Mouse (Mus musculus): ENCODE measurements at regions not wholly inside any gene's neighbourhood (a gene's known extent, or its start where the extent isn't known, plus 50 kb on each side); places are given as distances from the start of the nearest gene placed in this dataset.

- H3K36me3 ChIP-seq (ENCODE audit: control insufficient read depth, insufficient read depth) = no peaks in the 10 kb centered on the region
- 70% methylated on average over 3 of the region's 3 CpGs for WGBS
- no peaks in the 10 kb centered on the region for H3K9me3 ChIP-seq (ENCODE audit: control insufficient read depth)
- H3K4me3 ChIP-seq (ENCODE audit: low read depth, low read length) = no peak overlapping the region
- no peak for ATAC-seq
- H3K4me1 ChIP-seq (replicated peaks; ENCODE audit: control insufficient read depth, insufficient read depth, low read length) = no peaks in the 10 kb centered on the region
- no peak overlapping the region for H3K9ac ChIP-seq (ENCODE audit: low read depth, low read length)
- no peaks in the 10 kb centered on the region for H3K27me3 ChIP-seq (replicated peaks; ENCODE audit: control insufficient read depth, insufficient read depth, low read length)
- no peak overlapping the region for H3K27ac ChIP-seq (ENCODE audit: low read depth, low read length)
- no peak for TF ChIP-seq CTCF (IDR thresholded peaks at IDR 0.05; ENCODE audit: low read depth)
- no peak overlapping the region for H3K4me2 ChIP-seq (replicated peaks; ENCODE audit: low read depth)
Observed at GRCm38 (mm10) chr13:32550113-32550512, 211.6 kb upstream of the Gmds start.

GRCm38 (mm10) chr13:32547126-32547525, 208.6 kb upstream of the Gmds start:
- Histone ChIP-seq H3K4me1 (replicated peaks; ENCODE audit: control insufficient read depth, insufficient read depth, low read length) (no peaks in the 10 kb centered on the region), H3K27ac (ENCODE audit: low read depth, low read length) (no peak overlapping the region), H3K4me2 (replicated peaks; ENCODE audit: low read depth) (no peak overlapping the region), H3K9ac (ENCODE audit: low read depth, low read length) (no peak overlapping the region), H3K9me3 (ENCODE audit: control insufficient read depth) (no peaks in the 10 kb centered on the region), H3K36me3 (ENCODE audit: control insufficient read depth, insufficient read depth) (no peaks in the 10 kb centered on the region), H3K27me3 (replicated peaks; ENCODE audit: control insufficient read depth, insufficient read depth, low read length) (no peaks in the 10 kb centered on the region), H3K4me3 (ENCODE audit: low read depth, low read length) (no peak overlapping the region)
- TF ChIP-seq CTCF (IDR thresholded peaks at IDR 0.05; ENCODE audit: low read depth) = no peak
- WGBS = 83% methylated on average over 7 of the region's 7 CpGs
- no peak for ATAC-seq

GRCm38 (mm10) chr13:32544986-32545740, 206.6 kb upstream of the Gmds start:
- H3K9me3 ChIP-seq (ENCODE audit: control insufficient read depth) = no peaks in the 10 kb centered on the region
- H3K4me2 ChIP-seq (replicated peaks; ENCODE audit: low read depth) = no peak overlapping the region
- no peak for TF ChIP-seq CTCF (IDR thresholded peaks at IDR 0.05; ENCODE audit: low read depth)
- no peaks in the 10 kb centered on the region for H3K4me1 ChIP-seq (replicated peaks; ENCODE audit: control insufficient read depth, insufficient read depth, low read length)
- no peaks in the 10 kb centered on the region for H3K27me3 ChIP-seq (replicated peaks; ENCODE audit: control insufficient read depth, insufficient read depth, low read length)
- no peak overlapping the region for H3K9ac ChIP-seq (ENCODE audit: low read depth, low read length)
- no peak overlapping the region for H3K4me3 ChIP-seq (ENCODE audit: low read depth, low read length)
- no peak for ATAC-seq
- WGBS = 63% methylated on average over 7 of the region's 7 CpGs
- H3K27ac ChIP-seq (ENCODE audit: low read depth, low read length) = no peak overlapping the region
- H3K36me3 ChIP-seq (ENCODE audit: control insufficient read depth, insufficient read depth) = no peaks in the 10 kb centered on the region

GRCm38 (mm10) chr13:32541611-32542010, 203.1 kb upstream of the Gmds start:
- TF ChIP-seq CTCF (IDR thresholded peaks at IDR 0.05; ENCODE audit: low read depth) = no peak
- ATAC-seq = no peak
- Histone ChIP-seq H3K4me2 (replicated peaks; ENCODE audit: low read depth) (no peak overlapping the region), H3K36me3 (ENCODE audit: control insufficient read depth, insufficient read depth) (no peaks in the 10 kb centered on the region), H3K4me1 (replicated peaks; ENCODE audit: control insufficient read depth, insufficient read depth, low read length) (no peaks in the 10 kb centered on the region), H3K27me3 (replicated peaks; ENCODE audit: control insufficient read depth, insufficient read depth, low read length) (no peaks in the 10 kb centered on the region), H3K27ac (ENCODE audit: low read depth, low read length) (no peak overlapping the region), H3K4me3 (ENCODE audit: low read depth, low read length) (no peak overlapping the region), H3K9ac (ENCODE audit: low read depth, low read length) (no peak overlapping the region), H3K9me3 (ENCODE audit: control insufficient read depth) (no peaks in the 10 kb centered on the region)
- WGBS = 94% methylated on average over 1 of the region's 1 CpGs

- Histone ChIP-seq H3K27me3 (replicated peaks; ENCODE audit: control insufficient read depth, insufficient read depth, low read length) (no peaks in the 10 kb centered on the region), H3K4me1 (replicated peaks; ENCODE audit: control insufficient read depth, insufficient read depth, low read length) (no peaks in the 10 kb centered on the region), H3K4me3 (ENCODE audit: low read depth, low read length) (no peak overlapping the region), H3K4me2 (replicated peaks; ENCODE audit: low read depth) (no peak overlapping the region), H3K9ac (ENCODE audit: low read depth, low read length) (no peak overlapping the region), H3K36me3 (ENCODE audit: control insufficient read depth, insufficient read depth) (no peaks in the 10 kb centered on the region), H3K9me3 (ENCODE audit: control insufficient read depth) (no peaks in the 10 kb centered on the region), H3K27ac (ENCODE audit: low read depth, low read length) (no peak overlapping the region)
- TF ChIP-seq CTCF (IDR thresholded peaks at IDR 0.05; ENCODE audit: low read depth) = no peak
- no peak for ATAC-seq
- 81% methylated on average over 4 of the region's 4 CpGs for WGBS
Observed at GRCm38 (mm10) chr13:32536241-32536640, 197.7 kb upstream of the Gmds start.

GRCm38 (mm10) chr13:32535602-32536001, 197.1 kb upstream of the Gmds start:
- Histone ChIP-seq H3K4me2 (replicated peaks; ENCODE audit: low read depth) (no peak overlapping the region), H3K9ac (ENCODE audit: low read depth, low read length) (no peak overlapping the region), H3K9me3 (ENCODE audit: control insufficient read depth) (no peaks in the 10 kb centered on the region), H3K4me3 (ENCODE audit: low read depth, low read length) (no peak overlapping the region), H3K4me1 (replicated peaks; ENCODE audit: control insufficient read depth, insufficient read depth, low read length) (no peaks in the 10 kb centered on the region), H3K36me3 (ENCODE audit: control insufficient read depth, insufficient read depth) (no peaks in the 10 kb centered on the region), H3K27me3 (replicated peaks; ENCODE audit: control insufficient read depth, insufficient read depth, low read length) (no peaks in the 10 kb centered on the region), H3K27ac (ENCODE audit: low read depth, low read length) (no peak overlapping the region)
- WGBS = 88% methylated on average over 4 of the region's 4 CpGs
- ATAC-seq = no peak
- no peak for TF ChIP-seq CTCF (IDR thresholded peaks at IDR 0.05; ENCODE audit: low read depth)

Data from intestine, postnatal 0 days (tissue).